Mouse (Mus musculus) fibroblast of lung, adult 2 months (primary cell): Measurements from ENCODE around the gene Plscr5.

ENCODE experiments used
- DNase-seq: peaks from one replicate; pipeline ENCODE4 v3.0.0-alpha.2; 2011; ENCODE audit warnings: low read depth

The Plscr5 gene

GRCm38 (mm10) chr9:92226795-92227194 lies 34.1 kb downstream of the Plscr5 start:
- DNase-seq = no peak

- no peak for DNase-seq
Observed at GRCm38 (mm10) chr9:92228867-92229832, 36.4 kb downstream of the Plscr5 start.

GRCm38 (mm10) chr9:92229833-92230205 lies 37.1 kb downstream of the Plscr5 start:
- DNase-seq = no peak

DNA sequence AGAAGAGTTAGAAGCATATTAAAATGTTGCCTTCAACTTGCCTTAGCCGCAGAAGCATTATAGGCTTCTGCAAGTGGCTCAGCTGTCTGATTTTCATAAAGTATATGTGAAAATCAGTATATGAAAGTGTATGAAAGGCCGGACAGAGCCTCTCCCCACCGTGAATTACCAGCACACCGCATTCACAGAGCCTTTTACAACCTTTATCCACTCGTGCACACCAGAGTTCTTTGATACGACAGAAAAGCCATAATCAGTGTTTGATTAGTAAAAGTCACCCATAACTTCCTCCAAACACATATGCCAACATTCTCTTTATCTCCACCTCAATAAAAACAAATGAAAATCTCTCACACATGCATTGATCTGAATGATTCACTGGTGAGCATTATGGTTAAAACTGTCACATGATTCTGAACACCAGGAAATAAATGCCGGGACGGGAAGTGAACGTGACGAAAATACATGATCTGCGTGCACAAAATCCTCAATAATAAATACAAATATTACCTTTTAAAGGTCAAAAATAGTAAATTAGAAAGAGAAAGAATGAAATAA lies 42.2 kb downstream of the Plscr5 start:
- DNase-seq = no peak

DNA sequence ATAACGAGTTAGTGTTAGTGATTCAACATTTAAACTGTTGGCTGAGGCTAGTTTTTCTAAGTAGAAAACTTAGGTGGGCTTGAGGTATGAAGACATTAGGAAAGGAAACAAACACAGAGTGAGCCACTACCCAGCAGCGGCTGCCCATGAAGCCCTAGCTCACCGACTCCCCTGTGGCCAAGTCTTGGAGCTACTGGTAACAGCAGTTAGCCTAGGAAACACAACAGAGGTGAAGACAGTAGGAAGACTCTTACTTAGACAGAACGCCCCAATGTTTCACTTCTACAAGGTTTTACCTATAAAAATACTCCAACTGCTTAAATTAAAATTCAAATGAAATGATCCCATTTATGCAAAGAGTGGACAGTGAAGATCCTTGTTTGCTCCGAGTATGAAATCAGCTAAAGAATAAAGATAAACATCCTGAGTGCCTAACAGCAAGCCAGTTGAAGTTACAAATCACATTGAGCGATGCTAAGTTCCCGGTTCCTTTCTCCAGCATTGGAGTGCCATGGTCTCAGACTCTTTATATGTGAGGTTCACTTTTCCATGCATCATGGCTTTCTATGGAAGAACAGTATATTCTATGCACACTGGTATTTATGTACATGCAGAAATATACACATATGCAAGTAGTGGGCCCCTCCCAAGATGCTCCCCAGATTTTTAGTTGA lies 56.2 kb downstream of the Plscr5 start:
- DNase-seq = no peak

DNA sequence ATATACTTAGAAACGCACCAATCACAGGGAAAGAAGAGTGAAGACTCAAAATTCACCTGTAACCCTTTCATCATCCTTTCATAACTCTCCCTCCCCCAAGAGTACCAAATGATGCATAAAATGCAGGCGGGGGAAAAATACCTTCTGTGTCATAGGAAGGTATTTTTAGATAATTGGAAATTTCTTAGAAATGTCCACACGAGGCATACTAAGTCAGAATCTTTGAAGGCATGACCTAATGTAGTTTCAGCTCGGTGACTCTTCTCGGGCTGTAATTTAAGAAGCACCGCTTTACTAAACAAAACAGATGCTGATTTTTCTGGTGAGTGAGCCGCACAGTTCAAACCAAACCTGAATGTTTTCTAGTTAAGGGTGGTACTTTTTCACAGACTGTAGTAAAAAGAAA lies 56.7 kb downstream of the Plscr5 start, which contains the start of gene Plscr1:
Gene Plscr1, plus strand, starts transcription at position 304 of the 406 bp plus-strand sequence.
- DNase-seq = no peak

DNA sequence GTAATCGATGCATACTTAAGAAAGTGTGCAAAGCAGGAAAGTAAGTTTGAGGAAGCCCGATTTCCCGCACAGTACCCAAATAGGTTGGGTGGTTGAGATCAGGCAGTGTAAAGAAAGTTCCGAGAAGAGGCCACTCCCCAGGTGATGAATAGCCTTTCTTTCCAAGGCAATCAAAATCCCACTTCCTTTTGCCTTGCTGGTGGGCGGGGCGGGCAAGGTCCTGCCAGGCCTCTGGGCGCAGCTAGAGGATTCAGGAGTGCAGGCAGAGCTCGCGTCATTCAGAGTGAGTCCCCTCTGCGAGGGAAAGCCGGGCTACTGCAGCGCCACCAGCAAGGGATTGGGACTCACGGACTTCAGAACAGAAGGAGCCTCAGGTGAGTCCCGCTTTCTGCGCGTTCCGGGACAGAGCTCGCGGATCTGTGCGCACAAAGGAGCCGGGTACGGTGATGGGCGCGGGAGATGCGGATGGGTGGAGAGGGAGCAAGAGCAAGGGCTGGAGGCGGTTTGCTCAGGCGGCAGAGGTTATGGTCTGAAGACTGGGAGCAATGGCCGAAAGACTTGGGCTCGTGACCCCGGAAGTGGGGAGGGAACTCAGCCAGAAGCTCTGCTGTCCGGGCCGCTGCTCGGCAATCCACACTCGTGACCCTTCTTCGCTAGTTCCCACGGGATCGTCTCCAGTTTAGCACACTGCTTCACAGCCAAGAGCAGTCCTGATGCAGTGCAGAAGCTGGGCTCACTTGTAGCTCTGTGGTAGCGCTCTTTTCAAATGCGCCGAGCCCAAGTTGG lies 57.4 kb downstream of the Plscr5 start:
- DNase-seq = peak; percentile 72

DNA sequence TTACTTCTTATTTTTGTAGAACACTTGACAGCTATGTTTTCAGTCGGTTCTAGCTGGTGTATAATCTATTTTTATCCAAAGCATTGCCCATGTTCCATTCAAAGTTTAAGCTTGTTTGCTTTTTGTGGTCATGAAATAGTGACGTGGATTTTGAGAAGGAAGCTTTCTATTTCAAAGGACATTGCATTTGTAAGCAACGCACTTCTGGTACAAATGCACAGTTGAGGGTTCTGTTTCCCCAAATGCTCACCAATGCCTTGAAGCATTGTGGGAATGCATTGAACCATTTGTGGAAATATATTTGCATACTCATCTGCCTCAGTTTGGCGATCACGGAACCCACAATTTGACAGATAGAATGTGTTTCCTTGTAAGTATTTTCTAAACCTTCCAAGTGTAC lies 60.0 kb downstream of the Plscr5 start:
- no peak for DNase-seq

GRCm38 (mm10) chr9:92253585-92254321 lies 61.0 kb downstream of the Plscr5 start:
- DNase-seq = no peak
